Mouse (Mus musculus) G1E (cell line): ENCODE measurements around the gene Stat6. TPM values are rescaled to one million over a fixed set of nuclear protein-coding genes. Genes with fewer than 3 reads are reported as not detected.

Source experiments
- ATAC-seq: 2 replicates; pipeline ENCODE4 v1.8.0; 2016; ENCODE audit warnings: mild to moderate bottlenecking; ENCODE audit not compliant: insufficient number of reproducible peaks, poor library complexity, low FRiP score, severe bottlenecking; ENCODE audit errors: extremely low read depth
- DNase-seq: peaks from one replicate; pipeline ENCODE4 v3.0.0; 2012; ENCODE audit warnings: low spot score
- H3K27me3 ChIP-seq: 2 replicates; pipeline ENCODE4 v1.6.1; 2012; ENCODE audit warnings: mild to moderate bottlenecking, low read length, inconsistent platforms; ENCODE audit not compliant: insufficient read depth
- H3K36me3 ChIP-seq: replicated peaks from 2 replicates; pipeline ENCODE3; 2012; ENCODE audit warnings: mild to moderate bottlenecking, inconsistent platforms
- H3K4me1 ChIP-seq: 2 replicates; pipeline ENCODE4 v1.6.1; 2012; ENCODE audit warnings: low read depth, low read length, inconsistent platforms, mixed read lengths; ENCODE audit not compliant: insufficient read depth
- H3K4me3 ChIP-seq: 2 replicates; pipeline ENCODE4 v1.5.1; 2012; ENCODE audit warnings: low read depth, mild to moderate bottlenecking, inconsistent platforms, low read length, moderate library complexity, mixed read lengths
- H3K9me3 ChIP-seq: replicated peaks from 2 replicates; pipeline ENCODE4 v1.6.1; 2012; ENCODE audit warnings: inconsistent platforms
- CTCF ChIP-seq: IDR thresholded peaks from 2 replicates; pipeline ENCODE4 v1.5.1; 2012; ENCODE audit warnings: low read depth, low read length, inconsistent platforms, mixed read lengths
- GATA1 ChIP-seq: IDR thresholded peaks from 2 replicates; pipeline ENCODE4 v1.6.1; 2012; ENCODE audit warnings: borderline replicate concordance, low read length, inconsistent platforms, mixed read lengths
- GATA2 ChIP-seq: IDR thresholded peaks from 2 replicates; pipeline ENCODE4 v1.6.1; 2012; ENCODE audit warnings: low read depth, low read length, inconsistent platforms, borderline replicate concordance
- POLR2AphosphoS5 ChIP-seq: IDR thresholded peaks from 2 replicates; pipeline ENCODE4 v1.6.1; 2012; ENCODE audit warnings: low read depth, low read length, inconsistent platforms; ENCODE audit not compliant: insufficient replicate concordance
- TAL1 ChIP-seq: conservative IDR thresholded peaks from 2 replicates; pipeline ENCODE4 v1.6.1; 2012; ENCODE audit warnings: low read depth, low read length, inconsistent platforms, mixed read lengths
- polyA plus RNA-seq: library from polyadenylated mRNA; stranded (reverse); fragments of >175 nt; gene quantifications from 2 replicates; pipeline ENCODE4 v1.2.3, GENCODE M21; 2012
- total RNA-seq, 2 experiments: library from RNA; stranded (forward) in 1 of 2; stranded (reverse) in 1 of 2; fragments of 200-1000 nt in 1 of 2; fragments of >200 nt in 1 of 2; fragmentation: Nextera tagmentation in 1 of 2; gene quantifications; 2 replicates each; pipeline ENCODE4 v1.2.3; 2014 to 2017

Gene Stat6
- total and polyA plus RNA-seq, 3 experiments, result 44.0 to 90.5 (median 69.5) TPM

DNA sequence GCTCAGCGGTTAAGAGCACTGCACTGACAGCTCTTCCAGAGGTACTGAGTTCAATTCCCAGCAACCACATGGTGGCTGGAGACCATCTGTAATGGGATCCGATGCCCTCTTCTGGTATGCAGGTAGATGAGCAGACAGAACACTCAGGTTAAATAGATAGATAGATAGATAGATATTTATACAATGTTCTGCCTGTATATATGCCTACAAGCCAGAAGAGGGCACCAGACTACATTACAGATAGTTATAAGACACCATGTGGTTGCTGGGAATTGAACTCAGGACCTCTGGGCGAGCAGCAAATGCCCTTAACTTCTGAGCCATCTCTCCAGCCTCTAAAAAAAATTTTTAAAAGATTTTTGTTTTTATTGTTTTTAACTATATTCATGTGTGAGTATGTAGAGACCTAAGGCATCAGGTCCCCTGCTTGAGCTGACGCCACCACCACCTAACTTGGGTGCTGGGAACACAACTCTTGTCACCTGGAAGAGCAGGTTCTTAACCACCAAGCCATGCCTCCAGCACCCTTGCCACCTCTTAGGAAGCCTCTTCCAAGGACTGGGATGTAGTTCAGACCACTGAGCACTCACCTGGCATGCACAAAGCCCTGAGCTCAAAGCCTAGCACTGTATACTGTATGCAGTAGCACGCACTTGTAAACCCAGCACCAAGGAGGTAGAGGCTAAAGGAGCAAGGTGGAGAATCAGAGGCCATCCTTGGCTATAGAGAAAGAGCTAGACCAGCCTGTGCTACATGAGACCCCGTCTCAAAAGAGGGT is 19.2 kb upstream of the Stat6 start:
- H3K36me3 ChIP-seq, result no peaks in the 10 kb centered on the region
- no peak overlapping the region for H3K4me3 ChIP-seq
- H3K4me1 ChIP-seq, result peaks cover 11% of the 10 kb centered on the region
- DNase-seq (no peak), ATAC-seq (no peak)
- no peak for TF ChIP-seq CTCF
- TF ChIP-seq POLR2AphosphoS5, result no peak
- TF ChIP-seq TAL1, result no peak
- no peak for TF ChIP-seq GATA1
- TF ChIP-seq GATA2, result no peak
- peaks cover 9% of the 10 kb centered on the region for H3K9me3 ChIP-seq
- H3K27me3 ChIP-seq, result peaks cover 48% of the 10 kb centered on the region

DNA sequence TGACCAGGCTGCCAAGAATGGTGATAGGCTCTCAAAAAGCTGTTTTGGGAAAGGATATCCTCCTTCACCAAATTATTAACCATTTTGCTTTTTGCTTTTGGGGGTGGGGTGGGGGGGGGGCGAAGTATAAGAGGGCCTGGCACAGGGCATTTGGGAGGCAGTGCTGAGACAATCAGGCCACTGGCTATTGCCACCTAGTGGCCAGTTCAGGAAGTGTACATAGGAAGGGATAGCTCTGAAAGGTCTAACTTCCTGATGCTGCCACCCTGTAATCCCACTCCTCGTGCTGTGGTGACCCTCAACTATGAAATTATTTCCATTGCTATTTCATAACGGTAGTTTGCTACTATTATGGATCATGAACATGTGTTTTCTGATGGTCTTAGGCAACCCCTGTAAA is 16.4 kb upstream of the Stat6 start:
- DNase-seq (no peak), ATAC-seq (no peak)
- no peaks in the 10 kb centered on the region for H3K36me3 ChIP-seq
- TF ChIP-seq CTCF, result peak; percentile 32; the same call in 1 of the 2 replicates
- no peak for TF ChIP-seq TAL1
- H3K27me3 ChIP-seq, result peaks cover 36% of the 10 kb centered on the region
- H3K4me3 ChIP-seq, result no peak overlapping the region
- peaks cover 8% of the 10 kb centered on the region for H3K4me1 ChIP-seq
- H3K9me3 ChIP-seq, result peaks cover 9% of the 10 kb centered on the region

GRCm38 (mm10) chr10:127631261-127632214 is 11.2 kb upstream of the Stat6 start:
- Histone ChIP-seq H3K4me1 (peaks cover 6% of the 10 kb centered on the region; the same call in 1 of the 2 replicates), H3K4me3 (no peak overlapping the region), H3K27me3 (peaks cover 42% of the 10 kb centered on the region), H3K36me3 (no peaks in the 10 kb centered on the region), H3K9me3 (peaks cover 4% of the 10 kb centered on the region)
- ATAC-seq, result no peak
- DNase-seq, result no peak
- TF ChIP-seq POLR2AphosphoS5 (no peak), CTCF (no peak), GATA2 (no peak), GATA1 (no peak), TAL1 (no peak)

DNA sequence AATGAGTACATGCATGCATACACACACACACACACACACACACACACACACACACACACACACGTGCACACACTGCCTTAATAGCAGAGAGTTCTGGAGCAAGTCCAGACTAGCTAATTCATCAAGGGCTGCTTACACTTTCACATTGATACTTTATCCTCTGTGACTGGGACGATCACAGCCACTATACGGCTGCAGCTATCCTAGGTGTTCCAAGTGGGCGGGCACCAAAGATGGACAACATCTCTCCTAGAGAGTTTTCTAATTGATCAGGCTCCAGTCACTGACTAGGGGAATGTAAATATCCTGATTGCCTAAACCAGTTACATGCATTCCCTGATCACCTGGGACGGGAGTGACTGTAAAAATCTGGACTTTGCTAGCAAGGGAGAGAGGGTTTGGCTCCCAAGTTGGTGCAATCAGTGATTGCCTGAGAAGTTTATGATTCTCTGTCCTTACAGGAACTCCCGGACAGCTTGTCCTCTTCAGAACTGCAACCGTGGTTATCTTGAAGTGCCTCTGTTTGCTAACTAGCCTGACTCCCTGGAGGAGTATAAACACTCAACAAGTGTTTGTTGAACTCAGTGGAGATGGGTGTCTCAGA is 10.0 kb upstream of the Stat6 start:
- H3K4me3 ChIP-seq, result no peak overlapping the region
- no peaks in the 10 kb centered on the region for H3K36me3 ChIP-seq
- DNase-seq (no peak), ATAC-seq (no peak)
- peaks cover 42% of the 10 kb centered on the region for H3K27me3 ChIP-seq
- H3K4me1 ChIP-seq, result peaks cover 6% of the 10 kb centered on the region; the same call in 1 of the 2 replicates
- no peaks in the 10 kb centered on the region for H3K9me3 ChIP-seq
- no peak for TF ChIP-seq GATA1
- no peak for TF ChIP-seq POLR2AphosphoS5
- TF ChIP-seq CTCF, result no peak
- TF ChIP-seq TAL1, result no peak
- no peak for TF ChIP-seq GATA2

GRCm38 (mm10) chr10:127640421-127640820 is 2.4 kb upstream of the Stat6 start:
- no peak overlapping the region for H3K4me3 ChIP-seq
- DNase-seq (no peak), ATAC-seq (no peak)
- peaks cover 11% of the 10 kb centered on the region for H3K36me3 ChIP-seq
- H3K9me3 ChIP-seq, result no peaks in the 10 kb centered on the region
- TF ChIP-seq CTCF (no peak), GATA2 (no peak), POLR2AphosphoS5 (no peak), GATA1 (no peak), TAL1 (no peak)
- peaks cover 36% of the 10 kb centered on the region for H3K4me1 ChIP-seq
- H3K27me3 ChIP-seq, result peaks cover 16% of the 10 kb centered on the region
